Comparison of ENCODE assay signal across 8 mouse cellular contexts in the genomic region with DNA sequence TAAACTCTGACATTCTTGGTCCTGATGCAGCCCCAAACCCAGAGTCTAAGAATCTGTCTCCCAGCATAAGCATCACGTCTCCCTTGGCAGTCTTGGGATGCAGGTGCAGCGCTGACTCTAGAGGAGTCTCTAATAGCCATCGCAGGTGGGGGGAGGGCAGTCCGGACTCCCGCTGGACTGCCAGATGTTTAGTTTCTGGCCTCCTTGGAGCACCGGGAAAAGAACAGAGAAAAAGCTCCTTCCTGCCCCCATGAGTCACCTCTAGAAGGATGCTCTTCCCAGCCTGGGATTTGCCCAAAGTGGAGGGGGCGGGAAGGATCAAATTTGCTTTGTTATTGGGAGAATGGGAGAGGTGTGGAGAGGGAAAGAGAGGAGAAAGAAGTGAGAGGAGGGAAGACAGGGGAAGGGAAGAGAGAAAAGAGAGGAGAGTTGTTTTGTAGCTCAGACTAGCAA. TPM values are rescaled to one million over a fixed set of nuclear protein-coding genes. Genes with fewer than 3 reads are reported as not detected.
DNase-seq lines count a peak whose midpoint lies in the region; TF ChIP-seq lines count a peak whose summit lies in the region.

No protein-coding gene starts in this region.

- H3K4me1 ChIP-seq in embryonic fibroblast, embryonic 13.5 days (ENCODE audit: control insufficient read depth, insufficient read depth, low read length), result no peaks in the 10 kb centered on the region

- DNase-seq in gastrocnemius, adult 2 months, result no peak
- no peak for DNase-seq in gastrocnemius, adult 8-10 months (ENCODE audit: low spot score in 2 of 2)
- DNase-seq in ZHBTc4 (ENCODE audit: low read depth, low spot score), result peak; percentile 57
- peak; percentile 18 to 32 for DNase-seq in layer of hippocampus, postnatal 14 days (ENCODE audit: low spot score in 2 of 2)
- DNase-seq in neural tube, embryonic 10.5 days (ENCODE audit: extremely low spot score, low spot score), result peak; percentile 47
- no peak for DNase-seq in spleen, adult 18-20 months
- DNase-seq in thymus, postnatal 14 days, result no peak

- intact Hi-C loops in gastrocnemius, adult 2 months (cut with DNase I), result no loop called here

- no peak for TF ChIP-seq POLR2A in embryonic fibroblast, embryonic 13.5 days (IDR thresholded peaks at IDR 0.05; ENCODE audit: low read depth, low read length)

- no peak overlapping the region for H3K27ac ChIP-seq in gastrocnemius, adult 2 months
- no peak overlapping the region for H3K27ac ChIP-seq in embryonic fibroblast, embryonic 13.5 days (ENCODE audit: insufficient read depth, low read length)

- peak overlapping the region; percentile 67 for H3K4me3 ChIP-seq in gastrocnemius, adult 2 months
- H3K4me3 ChIP-seq in embryonic fibroblast, embryonic 13.5 days (ENCODE audit: insufficient read depth, low read length), result peak overlapping the region; percentile 38

- no peak for TF ChIP-seq CTCF in gastrocnemius, adult 2 months (IDR thresholded peaks at IDR 0.05)
- no peak for TF ChIP-seq CTCF in embryonic fibroblast, embryonic 13.5 days (IDR thresholded peaks at IDR 0.05; ENCODE audit: borderline replicate concordance, insufficient read depth, low read length)

RNA-seq across cellular contexts. Expression of gene Pcsk2, which starts 0.6 kb away (rescaled TPM):
- total RNA-seq in gastrocnemius, adult 2 months (2021), result not detected
- total RNA-seq in gastrocnemius, adult 8-10 months (2022), result under 1 TPM in 2 of 4 experiments, not detected in 2; 0.05 to 0.07 TPM
- polyA plus RNA-seq in embryonic fibroblast, embryonic 13.5 days (2011; ENCODE audit: insufficient read length, low read depth, missing spikeins), result 0.23 TPM in 1 of 2 replicates, not detected in the other
- 100 to 1,000 TPM; 153 to 154 TPM for total RNA-seq in layer of hippocampus, postnatal 14 days (2021)

Comparison
In these comparisons a context has a peak if more than half of its experiments do, and no peak if none do; other contexts are left out.
1. DNase-seq: peak in ZHBTc4 (single experiment), layer of hippocampus, postnatal 14 days (2 of 2) and neural tube, embryonic 10.5 days (single experiment); none in gastrocnemius, adult 2 months (single experiment), gastrocnemius, adult 8-10 months (0 of 2), spleen, adult 18-20 months (0 of 2) and thymus, postnatal 14 days (single experiment).
2. RNA of gene Pcsk2, which starts 0.6 kb away (total RNA-seq): 153 to 154 TPM in layer of hippocampus, postnatal 14 days; 0.05 to 0.07 TPM in gastrocnemius, adult 8-10 months and not detected in gastrocnemius, adult 2 months; every median in the first group is over 100 times any median in the second.